Mouse (Mus musculus): Measurements from ENCODE around the gene Apool. TPM values are rescaled to one million over a fixed set of nuclear protein-coding genes. Genes with fewer than 3 reads are reported as not detected.

Gene Apool
- 0.66 and 1.2 TPM in 2 replicates for polyA plus RNA-seq (2012)

DNA sequence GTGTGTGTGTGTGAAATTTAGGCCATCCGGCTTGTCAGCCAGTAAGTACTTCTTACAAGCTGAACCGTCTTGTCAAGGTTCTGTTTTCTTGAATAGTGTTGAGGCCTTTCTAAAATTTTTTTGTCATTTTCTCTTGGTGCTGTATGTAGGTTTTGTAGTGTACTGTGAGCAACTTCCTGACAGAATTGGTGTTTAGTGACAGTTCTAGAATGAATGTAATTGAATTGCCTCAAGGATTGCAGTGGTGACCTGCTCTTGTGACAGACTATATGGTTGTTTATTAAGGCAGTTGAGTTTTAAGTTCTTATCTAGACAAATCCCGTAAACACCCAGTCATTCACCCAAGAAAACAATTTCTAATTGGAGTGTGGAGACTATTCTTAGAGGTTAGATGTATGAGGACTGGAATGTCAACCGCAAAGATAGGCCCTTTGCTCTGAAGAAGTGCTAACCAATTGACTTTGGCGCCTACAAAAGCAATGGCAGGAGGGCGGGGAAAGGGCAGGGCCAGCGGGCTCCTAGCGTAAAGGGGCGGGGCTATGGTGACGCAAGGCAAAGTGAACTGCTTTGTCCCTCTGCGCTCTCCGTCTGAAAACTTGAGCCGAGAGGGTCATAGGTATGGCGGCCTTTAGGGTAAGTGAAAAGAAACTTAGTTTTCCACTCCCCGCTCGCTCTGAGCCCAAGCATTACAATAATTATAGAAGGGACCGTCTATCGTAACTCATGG lies at the start of gene Apool:
TSS of gene Apool (plus strand) at position 531 of the 727 bp plus-strand sequence.
- no peak for TF ChIP-seq GATA1 (IDR thresholded peaks at IDR 0.05; ENCODE audit: low read length)

DNA sequence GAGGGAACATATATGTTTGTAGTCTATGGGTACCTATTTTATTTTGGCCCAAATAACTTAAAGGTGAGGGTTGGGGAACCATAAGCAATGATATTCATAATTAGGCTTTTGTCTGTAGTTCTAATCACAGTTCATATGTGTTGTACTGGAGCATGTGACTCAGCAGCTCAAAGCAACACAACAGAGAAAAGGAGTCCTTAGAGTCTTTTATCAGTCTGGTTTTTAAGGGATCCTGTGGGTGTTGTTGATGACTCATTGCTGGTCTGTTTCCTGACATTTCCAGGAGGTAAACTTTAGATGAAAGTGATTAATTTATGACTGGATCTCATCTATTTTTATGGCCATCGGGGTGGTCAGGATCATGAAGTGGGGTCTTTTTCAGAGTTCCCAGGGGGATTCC lies 37.6 kb upstream of the Apool start:
- no peak for TF ChIP-seq GATA1 (IDR thresholded peaks at IDR 0.05; ENCODE audit: low read length)

DNA sequence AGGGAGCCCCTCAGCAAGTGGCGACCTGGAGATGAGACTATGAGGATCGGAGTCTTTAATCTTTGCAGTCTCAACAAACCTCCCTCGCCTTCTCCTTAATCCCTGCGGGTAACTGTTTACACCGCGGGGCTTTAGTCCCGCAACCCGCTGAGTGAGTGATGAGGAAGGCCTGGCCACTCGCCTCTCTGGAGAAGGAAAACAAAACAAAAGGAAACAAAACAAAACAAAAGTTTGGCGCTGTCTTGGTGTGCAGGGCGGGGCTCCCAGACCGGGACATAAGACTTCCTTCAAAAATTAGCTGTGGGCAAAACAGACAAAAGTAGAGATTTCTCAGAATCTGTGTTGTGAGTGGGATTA lies 375 bp downstream of the Apool start:
- no peak for TF ChIP-seq GATA1 (IDR thresholded peaks at IDR 0.05; ENCODE audit: low read length)

GRCm38 (mm10) chrX:112312094-112312493 lies 960 bp downstream of the Apool start:
- TF ChIP-seq GATA1 (IDR thresholded peaks at IDR 0.05; ENCODE audit: low read length): no peak

- no peak for TF ChIP-seq GATA1 (IDR thresholded peaks at IDR 0.05; ENCODE audit: low read length)
Observed at GRCm38 (mm10) chrX:112320273-112320672, 9.1 kb downstream of the Apool start.

- TF ChIP-seq GATA1 (IDR thresholded peaks at IDR 0.05; ENCODE audit: low read length): no peak
Observed at GRCm38 (mm10) chrX:112339486-112339885, 28.4 kb downstream of the Apool start.

- no peak for TF ChIP-seq GATA1 (IDR thresholded peaks at IDR 0.05; ENCODE audit: low read length)
Observed at GRCm38 (mm10) chrX:112347467-112348394, 36.6 kb downstream of the Apool start.

DNA sequence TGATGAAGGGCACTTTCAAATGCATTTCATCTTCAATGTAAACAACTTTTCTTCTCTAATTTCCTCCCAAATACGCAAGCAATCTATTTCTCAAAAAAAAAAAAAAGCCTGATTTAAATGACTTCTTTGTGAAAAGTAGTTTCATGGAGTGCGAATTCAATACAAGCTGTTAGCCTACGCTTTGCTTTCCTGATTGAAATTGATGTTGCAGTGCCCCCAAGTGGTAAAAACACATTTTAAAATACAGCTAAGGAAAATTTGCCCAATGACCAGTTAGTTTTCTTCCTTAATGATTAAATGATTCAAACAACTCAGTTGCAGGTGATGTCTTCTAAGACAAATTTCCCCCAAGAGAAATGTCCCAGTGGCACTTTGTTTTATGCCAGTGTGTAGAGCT lies 37.3 kb downstream of the Apool start:
- no peak for TF ChIP-seq GATA1 (IDR thresholded peaks at IDR 0.05; ENCODE audit: low read length)

- TF ChIP-seq GATA1 (IDR thresholded peaks at IDR 0.05; ENCODE audit: low read length): no peak
Observed at GRCm38 (mm10) chrX:112368426-112368825, 57.3 kb downstream of the Apool start.

DNA sequence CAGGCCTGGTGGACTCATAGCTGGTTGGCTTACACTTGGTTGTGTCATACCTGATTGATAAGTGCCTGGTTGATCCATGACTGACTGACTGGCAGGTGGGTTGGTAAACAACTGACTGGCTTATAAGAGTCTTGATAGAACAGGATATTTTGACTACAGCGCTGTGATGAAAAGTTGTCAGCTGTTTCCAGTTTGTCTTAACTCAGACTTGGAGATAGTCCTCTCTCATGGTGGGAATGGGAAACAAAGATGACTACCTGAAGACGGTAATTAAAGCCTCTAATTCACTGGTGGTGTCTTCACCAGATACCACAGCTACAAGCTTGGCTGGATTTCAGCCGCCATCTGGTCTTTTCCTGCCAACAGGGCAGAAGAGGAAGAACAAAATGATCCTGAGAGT lies 95.5 kb downstream of the Apool start, which contains the start of gene Satl1:
TSS of gene Satl1 (minus strand) at position 101 of the 400 bp plus-strand sequence.
- TF ChIP-seq GATA1 (IDR thresholded peaks at IDR 0.05; ENCODE audit: low read length): no peak

DNA sequence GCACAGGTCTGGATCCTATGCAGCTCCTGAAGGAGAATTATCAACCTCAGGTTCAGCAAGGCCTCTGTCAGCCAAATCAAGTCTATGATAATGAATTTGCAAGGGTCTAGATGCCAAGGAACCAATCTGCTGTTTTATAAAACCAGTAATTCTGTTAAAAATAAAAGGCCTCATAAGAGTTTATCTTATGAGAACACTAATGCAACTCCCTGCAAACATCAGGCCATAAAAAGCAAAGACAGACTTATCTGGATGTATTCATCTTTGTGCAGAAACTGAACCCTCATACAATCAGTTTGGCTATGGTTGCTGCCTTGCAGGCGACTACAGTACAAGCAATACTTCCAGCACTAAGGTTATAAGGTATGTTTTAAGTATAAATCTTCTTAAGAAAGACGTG lies 101.2 kb downstream of the Apool start:
- TF ChIP-seq GATA1 (IDR thresholded peaks at IDR 0.05; ENCODE audit: low read length): no peak

Other genes with a start within 250 kb of the Apool start
- not detected in 2 replicates for gene 4933403O08Rik, start 72.3 kb upstream of the Apool start, polyA plus RNA-seq (2012)
- gene Satl1, start 95.4 kb downstream of the Apool start, polyA plus RNA-seq (2012): not detected in 2 replicates
- gene 2010106E10Rik, start 183.9 kb downstream of the Apool start, polyA plus RNA-seq (2012): not detected in 2 replicates